Mouse (Mus musculus) bone marrow, adult 2 months (tissue): ENCODE results near the gene Exoc7.

ENCODE experiments used
- CTCF ChIP-seq: fragments of 200-500 bp; IDR thresholded peaks from 2 replicates; pipeline ENCODE4 v1.5.1; 2011; ENCODE audit warnings: low read length, control low read depth; ENCODE audit not compliant: control insufficient read depth, insufficient read depth
- POLR2A ChIP-seq: fragments of 200-500 bp; IDR thresholded peaks from 2 replicates; pipeline ENCODE4 v1.6.1; 2011; ENCODE audit warnings: low read depth, mild to moderate bottlenecking, control low read depth, low read length, borderline replicate concordance; ENCODE audit not compliant: control insufficient read depth

DNA sequence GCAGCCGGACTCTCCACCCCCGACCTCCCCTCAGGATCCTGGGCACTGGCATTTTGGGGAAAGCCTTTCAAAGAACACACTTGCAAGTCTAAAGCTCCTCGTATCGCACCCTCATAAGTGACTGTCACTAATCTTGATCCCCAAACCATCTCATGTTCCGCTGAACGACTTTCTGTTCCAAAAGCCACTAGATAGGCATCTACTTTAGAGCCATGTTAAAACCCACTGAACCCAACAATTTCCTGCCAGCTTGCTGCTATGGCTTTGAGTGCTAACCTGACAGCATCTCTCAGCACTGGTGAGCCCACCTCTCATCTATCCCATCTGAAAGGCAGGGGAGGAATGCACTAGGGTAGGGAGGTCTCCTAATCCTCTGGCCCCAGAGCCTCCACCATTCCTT, 30.5 kb upstream of the Exoc7 start:
- TF ChIP-seq CTCF, result no peak
- no peak for TF ChIP-seq POLR2A
